ENCODE assay signal across 15 mouse cellular contexts in genomic region chr7:27598053-27598452, GRCm38 (mm10). TPM values are rescaled to one million over a fixed set of nuclear protein-coding genes. Genes with fewer than 3 reads are reported as not detected.
DNase-seq lines count a peak whose midpoint lies in the region; ATAC-seq and TF ChIP-seq lines count a peak whose summit lies in the region.
"Had no signal": no experiment of that assay in that cellular context is flagged by ENCODE, and none has a peak within 500 bp of the region (broad histone marks: within the 10 kb centered on the region; RNA-seq: fewer than 3 reads in every experiment).

No protein-coding gene starts in this region.

- H3K36me3 ChIP-seq in heart, embryonic 12.5 days: 0 out of 2 replicates have a peak, but pooled peaks cover 8% of the 10 kb centered on the region
- peaks cover 12% of the 10 kb centered on the region for H3K36me3 ChIP-seq in embryonic facial prominence, embryonic 13.5 days
- no peaks in the 10 kb centered on the region for H3K36me3 ChIP-seq in myocyte (ENCODE audit: control insufficient read depth, insufficient read depth)

- H3K27ac ChIP-seq in heart, embryonic 12.5 days (ENCODE audit: poor library complexity, severe bottlenecking): no peak overlapping the region
- peak overlapping the region; percentile 87 for H3K27ac ChIP-seq in left cerebral cortex, adult 2 months
- H3K27ac ChIP-seq in embryonic facial prominence, embryonic 13.5 days: no peak overlapping the region

- intact Hi-C loops in left cerebral cortex, adult 2 months (cut with DNase I): no loop called here

- no peaks in the 10 kb centered on the region for H3K27me3 ChIP-seq in heart, embryonic 12.5 days (replicated peaks)
- no peaks in the 10 kb centered on the region for H3K27me3 ChIP-seq in embryonic facial prominence, embryonic 13.5 days
- no peaks in the 10 kb centered on the region for H3K27me3 ChIP-seq in myocyte (ENCODE audit: control insufficient read depth, insufficient read depth, insufficient read length)
- H3K27me3 ChIP-seq: CH12.LX, Patski had no signal

- H3K4me3 ChIP-seq in heart, embryonic 12.5 days: no peak overlapping the region
- H3K4me3 ChIP-seq in left cerebral cortex, adult 2 months: no peak overlapping the region
- no peak overlapping the region for H3K4me3 ChIP-seq in embryonic facial prominence, embryonic 13.5 days
- no peak overlapping the region for H3K4me3 ChIP-seq in myocyte

- H3ac ChIP-seq in myocyte (ENCODE audit: control insufficient read depth, insufficient read length): no peak overlapping the region

- peaks cover 94% of the 10 kb centered on the region for H3K79me2 ChIP-seq in myocyte (ENCODE audit: control insufficient read depth, insufficient read depth)

- H3K9ac ChIP-seq in heart, embryonic 12.5 days: 0 out of 2 replicates have a peak overlapping the region, but pooled peaks have one; percentile 65
- 0 out of 2 replicates have a peak overlapping the region, but pooled peaks have one; percentile 51 for H3K9ac ChIP-seq in embryonic facial prominence, embryonic 13.5 days

- peaks cover 95% of the 10 kb centered on the region for H3K4me1 ChIP-seq in heart, embryonic 12.5 days (replicated peaks)
- peaks cover 54% of the 10 kb centered on the region for H3K4me1 ChIP-seq in embryonic facial prominence, embryonic 13.5 days

- no peak for DNase-seq in heart, adult 11 months
- DNase-seq in left cerebral cortex, adult 2 months (ENCODE audit: extremely low spot score in 1 of 2, low spot score in 2 of 2): peak in 1 of 2 experiments; percentile 34
- DNase-seq in left cerebral cortex, adult 11 months (ENCODE audit: low spot score): no peak
- DNase-seq: kidney, adult 9 months; lung, adult 2 months had no signal

- no peaks in the 10 kb centered on the region for H3K9me3 ChIP-seq in heart, embryonic 12.5 days (replicated peaks)
- H3K9me3 ChIP-seq in embryonic facial prominence, embryonic 13.5 days: no peaks in the 10 kb centered on the region
- H3K9me3 ChIP-seq: hindbrain, embryonic 10.5 days had no signal

- H3K4me2 ChIP-seq in heart, embryonic 12.5 days: no peak overlapping the region
- H3K4me2 ChIP-seq in embryonic facial prominence, embryonic 13.5 days: no peak overlapping the region
- peak overlapping the region; percentile 69 for H3K4me2 ChIP-seq in myocyte (ENCODE audit: low read depth)

- WGBS in heart, embryonic 12.5 days: 59% methylated on average over 7 of the region's 7 CpGs
- 70% methylated on average over 7 of the region's 7 CpGs for WGBS in embryonic facial prominence, embryonic 13.5 days

- TF ChIP-seq CTCF in left cerebral cortex, adult 2 months (IDR thresholded peaks at IDR 0.05): no peak

- no peak for ATAC-seq in heart, embryonic 12.5 days (ENCODE audit: insufficient number of reproducible peaks, low FRiP score)
- no peak for ATAC-seq in embryonic facial prominence, embryonic 13.5 days (ENCODE audit: insufficient number of reproducible peaks, insufficient read depth, low FRiP score, low TSS enrichment, low read depth)
- ATAC-seq in monocyte, adult 5-6 weeks (replicated peaks; ENCODE audit: insufficient number of reproducible peaks, low FRiP score, low TSS enrichment, poor library complexity, severe bottlenecking): no peak
- ATAC-seq: Patski had no signal

- TF ChIP-seq POLR2A in myocyte (IDR thresholded peaks at IDR 0.05; ENCODE audit: insufficient read length, low read depth): no peak

TF ChIP-seq in myocyte, 11 proteins besides CTCF, POLR2A, EP300 and RAD21:
- TF ChIP-seq SRF (IDR thresholded peaks at IDR 0.05; ENCODE audit: control insufficient read depth, insufficient read length, low read depth): no peak
- TF ChIP-seq TCF12 (IDR thresholded peaks at IDR 0.05; ENCODE audit: insufficient read depth, poor library complexity, severe bottlenecking): no peak
- TF ChIP-seq USF1 (IDR thresholded peaks at IDR 0.05; ENCODE audit: low read depth): no peak
- no peak for TF ChIP-seq E2F4 (IDR thresholded peaks at IDR 0.05; ENCODE audit: insufficient read depth)
- TF ChIP-seq MAX (IDR thresholded peaks at IDR 0.05; ENCODE audit: low read depth): no peak
- TF ChIP-seq MYOG (IDR thresholded peaks at IDR 0.05; ENCODE audit: control insufficient read depth in 1 of 3, insufficient read depth in 1 of 3, insufficient read length in 2 of 3, low read depth in 2 of 3): no peak
- no peak for TF ChIP-seq REST (IDR thresholded peaks at IDR 0.05; ENCODE audit: insufficient read depth, insufficient read length)
- TF ChIP-seq POLR2AphosphoS2 (IDR thresholded peaks at IDR 0.05; ENCODE audit: insufficient read length, low read depth): no peak

RNA-seq across cellular contexts. Expression of gene Akt2, which starts 6.7 kb away (rescaled TPM):
- polyA plus RNA-seq in heart, embryonic 12.5 days (2016; fragmentation: Nextera tagmentation; extraction: Ambion mirVana): 85.0 and 89.4 TPM in 2 replicates
- total RNA-seq in left cerebral cortex, adult 2 months (2021): 100 to 1,000 TPM; 115 to 116 TPM
- polyA plus RNA-seq in embryonic facial prominence, embryonic 13.5 days (2015; fragmentation: Nextera tagmentation; extraction: Ambion mirVana): 103 and 106 TPM in 2 replicates
- polyA plus RNA-seq in myocyte (2012; fragmentation: generic; extraction: Trizol): 343 TPM
- 77.2 to 150 TPM (median 108 TPM) in 3 replicates for total RNA-seq in monocyte, adult 5-6 weeks (2017)

RNA-seq across cellular contexts. Expression of gene 2310022A10Rik, which starts 45.0 kb away (rescaled TPM):
- 36.4 and 37.4 TPM in 2 replicates for polyA plus RNA-seq in heart, embryonic 12.5 days (2016; fragmentation: Nextera tagmentation; extraction: Ambion mirVana)
- total RNA-seq in left cerebral cortex, adult 2 months (2021): 10 to 100 TPM; 25.9 to 27.1 TPM
- polyA plus RNA-seq in embryonic facial prominence, embryonic 13.5 days (2015; fragmentation: Nextera tagmentation; extraction: Ambion mirVana): 31.3 and 32.8 TPM in 2 replicates
- 35.5 TPM for polyA plus RNA-seq in myocyte (2012; fragmentation: generic; extraction: Trizol)
- total RNA-seq in monocyte, adult 5-6 weeks (2017): 3.6 to 29.0 TPM (median 10.5 TPM) in 3 replicates

RNA-seq across cellular contexts. Expression of gene Pld3, which starts 45.0 kb away (rescaled TPM):
- polyA plus RNA-seq in heart, embryonic 12.5 days (2016; fragmentation: Nextera tagmentation; extraction: Ambion mirVana): 59.5 and 63.4 TPM in 2 replicates
- 100 to 1,000 TPM; 746 to 788 TPM for total RNA-seq in left cerebral cortex, adult 2 months (2021)
- 76.5 and 81.8 TPM in 2 replicates for polyA plus RNA-seq in embryonic facial prominence, embryonic 13.5 days (2015; fragmentation: Nextera tagmentation; extraction: Ambion mirVana)
- 132 TPM for polyA plus RNA-seq in myocyte (2012; fragmentation: generic; extraction: Trizol)
- total RNA-seq in monocyte, adult 5-6 weeks (2017): 13.7 to 42.8 TPM (median 31.8 TPM) in 3 replicates

RNA-seq across cellular contexts. Expression of gene Ttc9b, which starts 55.7 kb away (rescaled TPM):
- 0.09 TPM in 1 of 2 replicates, not detected in the other for polyA plus RNA-seq in heart, embryonic 12.5 days (2016; fragmentation: Nextera tagmentation; extraction: Ambion mirVana)
- 100 to 1,000 TPM in 1 of 2 experiments, 10 to 100 TPM in 1; 99.1 to 101 TPM for total RNA-seq in left cerebral cortex, adult 2 months (2021)
- polyA plus RNA-seq in embryonic facial prominence, embryonic 13.5 days (2015; fragmentation: Nextera tagmentation; extraction: Ambion mirVana): 1.1 TPM in 2 replicates
- 0.20 TPM for polyA plus RNA-seq in myocyte (2012; fragmentation: generic; extraction: Trizol)
- not detected in 3 replicates for total RNA-seq in monocyte, adult 5-6 weeks (2017)
- total RNA-seq: adrenal gland, adult 18-20 months; CH12.LX; gastrocnemius, adult 18-20 months; megakaryocyte progenitor cell, adult 5-6 weeks had no signal
- polyA plus RNA-seq: lung, adult 2 months had no signal
